Mouse (Mus musculus): ENCODE data around the gene Cd300lf. TPM values are rescaled to one million over a fixed set of nuclear protein-coding genes. Genes with fewer than 3 reads are reported as not detected.

Cd300lf gene
- total and polyA plus RNA-seq, 3 experiments, result 15.5 to 36.9 (median 35.3) TPM

DNA sequence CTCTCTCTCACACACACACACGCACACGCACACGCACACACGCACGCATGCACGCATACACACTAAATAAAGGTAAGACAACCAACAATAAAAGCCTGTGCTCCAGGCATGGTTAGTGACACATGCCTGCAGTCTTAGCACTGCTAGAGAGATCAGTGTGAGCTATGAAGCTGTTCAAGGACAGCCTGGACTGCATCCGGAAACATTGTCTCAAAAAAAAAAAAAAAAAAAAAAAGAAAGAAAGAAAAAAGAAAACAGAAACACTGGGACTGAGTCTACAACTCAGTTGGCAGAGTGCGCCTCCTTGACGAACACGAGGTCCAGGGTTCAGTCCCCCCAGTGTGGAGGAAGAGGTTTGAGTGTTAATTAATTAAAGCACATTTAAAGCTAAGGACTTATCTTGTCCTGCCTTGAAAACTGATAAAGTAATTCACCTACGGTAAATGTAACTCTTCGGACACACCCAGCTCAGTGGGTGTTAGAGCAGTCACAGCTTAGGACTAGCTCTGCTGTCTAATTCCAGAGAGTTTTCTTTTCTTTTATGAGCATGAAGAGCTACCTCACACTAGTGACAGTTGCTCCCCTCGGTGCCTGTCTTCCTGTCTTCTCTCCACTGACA is 4.2 kb downstream of the Cd300lf start:
- no peak overlapping the region for H3K27ac ChIP-seq (ENCODE audit: insufficient read depth, low read depth)
- in situ Hi-C loops (cut with MboI; ENCODE audit: low pct_ligation_motif_present, low pct_unique_long_range_greater_than_20kb, low sequenced_read_pairs), result no loop called here
- dilution Hi-C loops (cut with MboI; ENCODE audit: extremely low pct_ligation_motif_present, extremely low pct_unique_long_range_greater_than_20kb, low sequenced_read_pairs), result no loop called here
- H3K4me3 ChIP-seq (replicated peaks in 1 of 3; ENCODE audit: low read depth in 2 of 3, low read length in 2 of 3, poor library complexity in 1 of 3), result no peak overlapping the region
- peaks cover 29 to 52% of the 10 kb centered on the region in 2 experiments for H3K36me3 ChIP-seq (replicated peaks in 1 of 2; ENCODE audit: control insufficient read depth in 1 of 2, insufficient read depth in 1 of 2, low read length in 1 of 2)
- no peaks in the 10 kb centered on the region for H3K27me3 ChIP-seq (replicated peaks)
- no peak overlapping the region for H3K9ac ChIP-seq (ENCODE audit: insufficient read depth, low read depth)
- no peak for DNase-seq (ENCODE audit: extremely low read depth)
- no peak for TF ChIP-seq KAT2A (IDR thresholded peaks at IDR 0.05; ENCODE audit: insufficient replicate concordance, low read length)
- TF ChIP-seq CHD2 (IDR thresholded peaks at IDR 0.05; ENCODE audit: low read length), result no peak
- TF ChIP-seq CHD1 (IDR thresholded peaks at IDR 0.05; ENCODE audit: low read depth, low read length), result no peak
- TF ChIP-seq ZNF384 (IDR thresholded peaks at IDR 0.05; ENCODE audit: low read depth, low read length), result peak; percentile 53
- 0 out of 2 replicates have a peak, but pooled peaks have one; percentile 17 for TF ChIP-seq POLR2AphosphoS2 (IDR thresholded peaks at IDR 0.05; ENCODE audit: low read depth, low read length)
- no peak for TF ChIP-seq E2F4 (IDR thresholded peaks at IDR 0.05; ENCODE audit: insufficient replicate concordance, low read depth, low read length)
- no peak for TF ChIP-seq POLR2A (IDR thresholded peaks at IDR 0.05; ENCODE audit: low read depth, low read length)
- TF ChIP-seq MAX (IDR thresholded peaks at IDR 0.05; ENCODE audit: low read length), result no peak
- no peak for TF ChIP-seq RCOR1 (conservative IDR thresholded peaks at IDR 0.05; ENCODE audit: low read depth, low read length)
- TF ChIP-seq GABPA (IDR thresholded peaks at IDR 0.05; ENCODE audit: insufficient replicate concordance, low read depth, low read length), result no peak
- TF ChIP-seq SIN3A (IDR thresholded peaks at IDR 0.05; ENCODE audit: low read length), result no peak
- no peak for TF ChIP-seq TBP (conservative IDR thresholded peaks at IDR 0.05; ENCODE audit: low read depth, low read length)
- TF ChIP-seq TCF12 (IDR thresholded peaks at IDR 0.05; ENCODE audit: low read depth, low read length), result no peak
- no peak for TF ChIP-seq ZKSCAN1 (IDR thresholded peaks at IDR 0.05; ENCODE audit: borderline replicate concordance, low read depth, low read length)
- peaks cover 15 to 61% of the 10 kb centered on the region in 2 experiments for H3K4me1 ChIP-seq (ENCODE audit: control insufficient read depth in 1 of 2, insufficient read depth in 2 of 2)
- peaks cover 40% of the 10 kb centered on the region for H3K79me2 ChIP-seq (replicated peaks; ENCODE audit: control insufficient read depth, extremely low read depth, insufficient read depth, poor library complexity, severe bottlenecking)
- no peak overlapping the region for H3K4me2 ChIP-seq (ENCODE audit: insufficient read depth, low read depth, poor library complexity, severe bottlenecking)
- H3K9me3 ChIP-seq (replicated peaks; ENCODE audit: low read length), result peaks cover 14% of the 10 kb centered on the region

DNA sequence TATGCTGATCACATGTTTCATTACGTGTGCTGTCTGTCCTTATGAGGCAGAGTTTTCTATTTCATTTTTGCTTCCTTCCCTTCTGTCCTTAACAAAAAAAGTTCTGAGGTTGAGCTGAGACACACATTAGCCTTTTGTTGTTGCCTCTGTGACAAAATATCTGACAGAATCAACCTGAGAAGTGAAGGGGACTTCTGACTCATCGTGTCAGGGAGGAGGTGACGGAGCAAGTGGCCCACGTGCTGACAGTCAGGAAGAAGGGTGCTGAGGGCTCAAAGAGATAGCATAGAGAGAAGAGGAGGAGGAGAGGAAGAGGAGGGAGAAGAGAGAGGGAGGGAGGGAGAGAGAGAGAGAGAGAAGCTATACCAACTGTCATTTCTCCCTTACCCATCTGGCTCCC is 5.3 kb downstream of the Cd300lf start:
- Histone ChIP-seq H3K9ac (ENCODE audit: insufficient read depth, low read depth) (no peak overlapping the region), H3K9me3 (replicated peaks; ENCODE audit: low read length) (peaks cover 21% of the 10 kb centered on the region), H3K4me3 (replicated peaks in 1 of 3; ENCODE audit: low read depth in 2 of 3, low read length in 2 of 3, poor library complexity in 1 of 3) (no peak overlapping the region), H3K36me3 (replicated peaks in 1 of 2; ENCODE audit: control insufficient read depth in 1 of 2, insufficient read depth in 1 of 2, low read length in 1 of 2) (peaks cover 40 to 64% of the 10 kb centered on the region in 2 experiments), H3K27ac (ENCODE audit: insufficient read depth, low read depth) (peak overlapping the region; percentile 17), H3K4me2 (ENCODE audit: insufficient read depth, low read depth, poor library complexity, severe bottlenecking) (no peak overlapping the region), H3K27me3 (replicated peaks) (no peaks in the 10 kb centered on the region), H3K79me2 (replicated peaks; ENCODE audit: control insufficient read depth, extremely low read depth, insufficient read depth, poor library complexity, severe bottlenecking) (peaks cover 39% of the 10 kb centered on the region), H3K4me1 (ENCODE audit: control insufficient read depth in 1 of 2, insufficient read depth in 2 of 2) (peaks cover 15 to 52% of the 10 kb centered on the region in 2 experiments)
- dilution Hi-C loops (cut with MboI; ENCODE audit: extremely low pct_ligation_motif_present, extremely low pct_unique_long_range_greater_than_20kb, low sequenced_read_pairs) (no loop called here), in situ Hi-C loops (cut with MboI; ENCODE audit: low pct_ligation_motif_present, low pct_unique_long_range_greater_than_20kb, low sequenced_read_pairs) (no loop called here)
- no peak for DNase-seq (ENCODE audit: extremely low read depth)
- TF ChIP-seq POLR2A (IDR thresholded peaks at IDR 0.05; ENCODE audit: low read depth, low read length) (no peak), ZC3H11A (IDR thresholded peaks at IDR 0.05; ENCODE audit: low read depth, low read length) (no peak), CTCF (conservative IDR thresholded peaks at IDR 0.05 in 1 of 2, IDR thresholded peaks at IDR 0.05 in 1 of 2; ENCODE audit: low read depth in 2 of 2, low read length in 2 of 2) (no peak), MXI1 (IDR thresholded peaks at IDR 0.05; ENCODE audit: low read depth, low read length) (peak; percentile 89), JUN (IDR thresholded peaks at IDR 0.05; ENCODE audit: insufficient read depth, low read depth, low read length) (no peak), USF1 (IDR thresholded peaks at IDR 0.05; ENCODE audit: low read depth, low read length) (peak; percentile 34; the same call in 1 of the 2 replicates), E2F4 (IDR thresholded peaks at IDR 0.05; ENCODE audit: insufficient replicate concordance, low read depth, low read length) (no peak), TCF12 (IDR thresholded peaks at IDR 0.05; ENCODE audit: low read depth, low read length) (peak; percentile 54), CHD1 (IDR thresholded peaks at IDR 0.05; ENCODE audit: low read depth, low read length) (no peak), EP300 (IDR thresholded peaks at IDR 0.05; ENCODE audit: low read length) (peak; percentile 39; the same call in 1 of the 2 replicates), KAT2A (IDR thresholded peaks at IDR 0.05; ENCODE audit: insufficient replicate concordance, low read length) (no peak), IRF4 (IDR thresholded peaks at IDR 0.05; ENCODE audit: low read depth, low read length) (no peak), MAZ (IDR thresholded peaks at IDR 0.05; ENCODE audit: low read depth, low read length) (peak; percentile 50; the same call in 1 of the 2 replicates), RCOR1 (conservative IDR thresholded peaks at IDR 0.05; ENCODE audit: low read depth, low read length) (peak; percentile 29; the same call in 1 of the 2 replicates), USF2 (conservative IDR thresholded peaks at IDR 0.05; ENCODE audit: low read depth, low read length) (no peak), UBTF (IDR thresholded peaks at IDR 0.05; ENCODE audit: low read depth, low read length) (no peak), RAD21 (IDR thresholded peaks at IDR 0.05; ENCODE audit: low read depth, low read length) (no peak), ZKSCAN1 (IDR thresholded peaks at IDR 0.05; ENCODE audit: borderline replicate concordance, low read depth, low read length) (no peak), HCFC1 (IDR thresholded peaks at IDR 0.05; ENCODE audit: low read depth, low read length) (no peak), MAFK (IDR thresholded peaks at IDR 0.05; ENCODE audit: insufficient replicate concordance, low read length) (no peak), POLR2AphosphoS2 (IDR thresholded peaks at IDR 0.05; ENCODE audit: low read depth, low read length) (no peak), JUND (conservative IDR thresholded peaks at IDR 0.05; ENCODE audit: low read depth, low read length) (no peak), ETS1 (conservative IDR thresholded peaks at IDR 0.05; ENCODE audit: low read depth, low read length) (peak; percentile 55; the same call in 1 of the 2 replicates), BHLHE40 (IDR thresholded peaks at IDR 0.05; ENCODE audit: low read depth, low read length) (peak; percentile 91), ZNF384 (IDR thresholded peaks at IDR 0.05; ENCODE audit: low read depth, low read length) (no peak), TBP (conservative IDR thresholded peaks at IDR 0.05; ENCODE audit: low read depth, low read length) (no peak)
